Mouse (Mus musculus) heart, postnatal 36 days (tissue): ENCODE results near the gene Spag6. TPM values are rescaled to one million over a fixed set of nuclear protein-coding genes. Genes with fewer than 3 reads are reported as not detected.

Experiments
- DNase-seq, 2 experiments: peaks; one replicate each; pipeline ENCODE4 v3.0.0; 2021 to 2022
- intact Hi-C: fragments of 180-260 bp; cut with DNase I; formaldehyde crosslinking; loops from one replicate; pipeline ENCODE4 v1.15.1; 2025
- total RNA-seq, 2 experiments: library from RNA; stranded (reverse); gene quantifications; 2 replicates each; pipeline ENCODE4 v1.2.3; 2021

Gene Spag6
- total RNA-seq, 2 experiments from 2014 or later, result 0.47 TPM; not detected in 1

DNA sequence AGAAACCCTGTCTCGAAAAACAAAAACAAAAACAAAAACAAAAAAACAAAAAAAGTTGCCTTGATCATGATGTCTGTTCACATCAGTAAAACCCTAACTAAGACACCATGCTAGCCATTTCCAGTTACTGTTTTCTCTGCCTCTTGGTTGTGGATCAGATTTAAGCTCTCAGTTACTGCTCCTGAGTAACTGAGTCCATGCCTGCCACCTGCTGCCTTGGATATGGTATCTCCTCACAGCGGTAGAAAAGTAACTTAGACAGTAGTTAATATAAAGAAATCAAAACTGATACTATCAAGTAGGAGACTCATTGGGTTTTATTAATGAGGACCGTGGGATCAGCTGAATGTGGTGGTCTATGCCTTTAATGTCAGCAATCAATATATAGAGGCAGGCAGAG lies 20.5 kb downstream of the Spag6 start:
- DNase-seq, result no peak
- intact Hi-C loops, result no loop called here

DNA sequence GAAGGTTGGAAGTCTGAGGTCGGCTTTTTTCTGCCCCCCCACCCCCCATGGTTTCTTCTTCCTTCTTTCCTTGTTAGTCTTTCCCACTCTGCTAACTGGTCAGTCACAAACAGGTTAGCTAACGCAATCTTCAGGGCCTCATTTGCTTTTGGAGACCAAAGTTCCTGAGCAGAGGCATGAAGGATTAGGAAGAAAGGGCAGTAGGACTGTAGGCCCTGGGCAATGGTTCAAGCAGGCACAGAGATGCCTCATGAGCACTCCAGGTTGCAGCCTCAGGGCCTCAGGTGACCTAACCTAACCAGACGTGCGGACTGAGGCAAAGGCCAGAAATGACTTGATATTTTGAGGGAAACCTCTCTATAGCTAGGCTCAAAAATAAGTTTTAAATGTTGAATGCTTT lies 24.7 kb downstream of the Spag6 start:
- intact Hi-C loops, result no loop called here
- no peak for DNase-seq

DNA sequence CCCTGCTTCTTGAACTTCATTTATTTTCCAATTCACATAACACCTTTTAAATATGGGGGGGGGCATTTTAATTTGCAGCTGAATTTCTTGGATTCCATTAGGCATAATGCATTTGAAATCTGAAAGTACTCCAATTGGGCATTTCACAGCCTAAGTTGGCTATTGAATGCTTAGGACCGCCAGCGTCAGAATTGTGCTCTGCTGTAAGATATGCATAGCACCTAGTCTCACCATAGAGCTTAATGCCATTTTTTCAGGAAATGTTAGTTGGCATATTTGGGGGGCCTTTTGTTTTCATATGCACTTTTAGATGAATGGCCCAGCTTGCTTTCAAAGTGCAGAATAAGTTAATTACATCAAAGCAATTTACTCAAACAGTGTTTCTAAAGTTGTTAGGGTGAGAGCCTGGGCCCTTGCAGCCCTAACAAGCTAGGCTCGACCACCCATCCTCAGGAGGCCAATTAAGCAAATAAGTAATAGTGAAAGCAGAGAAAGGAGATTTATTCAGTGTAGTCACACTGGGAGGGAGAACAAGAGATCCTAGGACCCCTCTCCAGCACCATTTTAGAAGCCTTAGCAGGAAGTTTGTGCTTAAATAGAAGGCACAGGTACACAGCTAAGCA lies 28.5 kb downstream of the Spag6 start:
- DNase-seq, result no peak
- intact Hi-C loops, result no loop called here

DNA sequence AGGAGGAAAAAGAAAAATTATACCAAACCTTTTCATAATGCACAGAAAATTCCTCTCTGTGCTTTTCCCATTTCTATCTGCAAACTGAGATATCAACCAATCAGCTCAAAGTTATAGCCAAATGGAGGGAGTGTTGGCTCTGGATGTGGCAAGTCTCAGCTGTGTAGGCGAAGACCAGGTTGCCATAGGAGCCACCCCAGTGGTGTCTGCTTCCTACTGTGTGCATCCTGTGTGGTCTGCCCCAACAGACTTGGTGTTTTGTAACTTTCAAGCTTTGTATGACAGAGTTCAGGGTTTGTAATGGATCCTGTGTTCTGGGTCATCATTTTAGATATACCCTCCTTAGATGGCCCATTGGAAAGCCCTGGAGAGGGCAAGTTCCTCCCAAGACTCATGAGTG lies 30.6 kb downstream of the Spag6 start:
- intact Hi-C loops, result no loop called here
- no peak for DNase-seq

DNA sequence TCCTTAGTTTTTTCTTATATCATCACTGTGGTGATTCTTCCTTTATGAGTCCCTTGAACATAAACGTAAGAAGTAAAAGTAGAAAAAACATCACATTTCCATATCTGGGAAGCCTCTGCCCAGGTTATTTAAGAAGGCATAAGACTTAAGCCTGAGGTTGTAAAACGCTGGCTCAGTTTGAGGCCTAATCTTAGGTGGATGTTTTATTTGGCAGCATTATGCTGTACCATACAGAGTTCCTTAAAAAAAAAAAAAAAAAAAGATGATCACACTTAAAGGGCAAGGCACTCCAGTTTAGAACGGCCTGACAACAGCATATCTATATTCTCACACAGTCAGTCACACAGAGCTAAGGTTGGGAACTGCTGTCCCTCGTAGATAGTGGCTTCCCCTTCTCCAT lies 32.0 kb downstream of the Spag6 start:
- no peak for DNase-seq
- intact Hi-C loops, result no loop called here

- no peak for DNase-seq
- intact Hi-C loops, result no loop called here
Observed at GRCm38 (mm10) chr2:18731718-18732117, 37.9 kb downstream of the Spag6 start.

GRCm38 (mm10) chr2:18734394-18735127 lies 40.7 kb downstream of the Spag6 start:
- intact Hi-C loops, result no loop called here
- DNase-seq, result no peak

DNA sequence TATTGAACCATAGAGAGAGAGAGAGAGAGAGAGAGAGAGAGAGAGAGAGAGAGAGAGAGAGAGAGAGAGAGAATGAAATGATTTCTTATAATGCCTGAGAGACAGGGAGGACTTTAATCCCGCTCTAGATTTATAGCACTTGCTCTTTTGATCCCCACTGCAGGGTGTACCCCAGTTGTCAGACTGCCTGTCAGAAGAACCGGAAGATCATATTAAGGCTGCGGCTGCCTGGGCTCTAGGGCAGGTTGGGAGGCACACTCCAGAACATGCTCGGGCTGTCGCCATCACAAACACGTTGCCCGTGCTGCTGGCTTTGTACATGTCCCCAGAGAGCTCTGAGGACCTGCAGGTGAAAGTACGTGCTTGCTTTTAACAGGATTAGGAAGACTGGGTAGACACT lies 43.2 kb downstream of the Spag6 start:
- intact Hi-C loops, result no loop called here
- DNase-seq, result no peak

DNA sequence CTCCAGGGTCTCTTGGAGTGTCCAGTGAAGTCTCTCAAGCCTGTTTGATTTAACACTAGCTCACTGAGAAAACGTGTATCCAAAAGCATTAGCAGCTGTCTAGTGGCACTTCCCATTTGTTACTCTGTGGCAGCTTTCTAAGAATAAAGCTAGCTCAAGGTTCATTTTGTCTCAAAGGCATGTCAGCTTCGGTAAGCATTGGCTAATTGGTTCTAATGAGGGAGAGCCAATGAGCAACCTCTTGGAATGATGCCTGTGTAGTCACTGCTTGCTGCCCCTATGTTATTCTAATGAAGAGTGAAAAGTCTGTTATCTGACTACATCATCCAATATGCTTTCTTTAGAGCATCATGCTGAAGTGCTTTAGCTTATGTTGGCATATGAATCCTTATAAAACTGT lies 45.4 kb downstream of the Spag6 start:
- DNase-seq, result no peak
- intact Hi-C loops, result no loop called here

- intact Hi-C loops, result no loop called here
- no peak for DNase-seq
Observed at GRCm38 (mm10) chr2:18756144-18756543, 62.3 kb downstream of the Spag6 start.

GRCm38 (mm10) chr2:18764846-18765245 lies 71.0 kb downstream of the Spag6 start:
- no peak for DNase-seq
- intact Hi-C loops, result loop anchor here (2.0 to 5.0 kb wide), 5 partner anchors 178 to 738 kb away; partner anchors contain the start of genes 4930426L09Rik, Pip4k2a and Skida1

DNA sequence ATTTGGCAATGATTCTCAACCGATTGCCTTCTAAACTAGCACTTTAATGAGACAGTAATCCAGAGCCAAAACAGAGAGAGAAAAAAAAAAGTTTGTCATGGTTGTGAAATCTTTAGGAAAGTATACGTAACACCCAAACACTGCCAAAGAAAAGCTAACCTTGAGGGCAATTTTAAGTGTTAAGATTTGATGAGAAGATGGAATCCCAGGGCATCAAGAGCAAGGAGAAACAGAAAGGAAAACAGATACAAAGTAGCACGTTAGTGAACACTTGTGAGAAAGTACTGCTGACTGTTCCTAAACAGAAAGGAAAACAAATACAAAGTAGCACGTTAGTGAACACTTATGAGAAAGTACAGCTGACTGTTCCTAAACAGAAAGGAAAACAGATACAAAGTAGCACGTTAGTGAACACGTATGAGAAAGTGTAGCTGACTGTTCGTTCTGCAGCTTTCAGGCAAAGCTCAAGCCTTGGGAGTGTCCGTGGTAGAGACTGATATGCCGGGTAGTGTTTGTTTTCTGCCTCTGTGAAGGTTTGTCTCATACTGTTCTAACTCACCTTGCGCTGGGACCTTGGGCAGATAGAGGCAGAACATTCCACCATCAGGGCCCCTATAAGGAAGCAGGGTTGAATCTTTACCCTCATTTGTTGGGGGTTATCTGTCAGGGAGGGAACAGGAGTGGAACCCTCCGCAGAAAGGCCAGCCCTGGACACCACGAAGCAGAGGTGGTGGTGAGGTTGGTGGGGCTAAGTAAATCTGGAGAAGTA lies 71.8 kb downstream of the Spag6 start:
- DNase-seq, result peak; percentile 40 to 53

DNA sequence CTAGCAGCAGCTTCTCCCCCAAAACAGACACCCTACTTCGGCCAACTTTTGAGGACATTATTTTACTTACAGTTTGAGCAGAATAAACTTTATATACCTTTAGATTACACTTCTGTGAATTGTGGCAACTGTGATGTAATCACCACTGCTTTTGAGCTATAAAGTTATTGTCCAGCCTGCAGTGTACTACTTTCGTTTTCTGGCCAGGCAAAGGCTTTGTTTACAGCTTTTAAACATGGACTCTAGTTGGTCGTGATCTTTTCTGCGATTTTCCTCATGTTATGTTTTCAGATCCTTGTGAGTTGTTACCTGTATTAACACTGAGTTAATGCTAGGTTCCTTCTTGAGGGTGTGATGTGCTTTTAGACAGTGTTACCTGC lies 72.6 kb downstream of the Spag6 start:
- no peak for DNase-seq
- intact Hi-C loops, result loop anchor here (2.0 to 5.0 kb wide), 7 partner anchors 54 to 739 kb away; partner anchors contain the start of genes 4930426L09Rik, Bmi1, Pip4k2a and Skida1

More for the DNA sequence above, 71.8 kb downstream of the Spag6 start:
- intact Hi-C loops, result loop anchor here (2.0 to 5.0 kb wide), 8 partner anchors 55 to 738 kb away; partner anchors contain the start of genes 4930426L09Rik, Bmi1, Pip4k2a and Skida1

DNA sequence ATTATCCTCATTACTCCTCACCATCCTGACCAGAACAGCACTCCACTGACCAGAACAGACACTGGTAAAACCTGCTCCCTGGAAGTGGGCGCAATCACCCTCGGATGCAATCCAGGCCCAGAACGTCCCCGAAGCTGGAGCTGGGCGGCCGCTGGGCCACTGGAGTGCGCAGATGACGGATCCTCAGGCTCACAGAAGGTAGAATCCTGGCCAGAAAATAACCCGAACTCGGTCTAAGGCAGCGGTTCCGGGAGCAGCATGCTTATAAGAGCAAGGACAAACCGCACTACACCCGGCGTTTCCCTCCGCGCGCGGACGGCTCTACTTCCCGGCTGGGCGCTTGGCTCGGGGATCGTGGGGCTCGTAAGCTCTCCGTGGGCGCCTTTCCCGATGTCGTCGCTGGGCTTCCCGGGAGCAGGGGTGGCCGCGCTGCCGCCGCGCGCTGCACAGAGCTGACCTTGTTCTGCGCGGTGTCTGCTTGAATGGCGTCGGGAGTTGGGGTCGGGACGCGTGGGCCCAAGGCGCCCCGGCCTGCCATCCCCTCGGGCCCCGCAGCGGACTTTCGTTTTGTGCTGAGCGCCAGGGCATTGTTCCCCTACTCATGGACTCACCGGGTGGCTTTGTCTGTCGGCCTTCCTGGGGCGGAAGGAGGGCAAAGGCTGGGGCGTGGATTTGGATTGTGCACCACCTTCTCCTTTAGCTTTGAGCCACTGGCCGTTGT lies 73.1 kb downstream of the Spag6 start:
- intact Hi-C loops, result loop anchor here (1.0 to 5.0 kb wide), 8 partner anchors 54 to 740 kb away; partner anchors contain the start of genes 4930426L09Rik, Bmi1, Dnajc1 and Pip4k2a

DNA sequence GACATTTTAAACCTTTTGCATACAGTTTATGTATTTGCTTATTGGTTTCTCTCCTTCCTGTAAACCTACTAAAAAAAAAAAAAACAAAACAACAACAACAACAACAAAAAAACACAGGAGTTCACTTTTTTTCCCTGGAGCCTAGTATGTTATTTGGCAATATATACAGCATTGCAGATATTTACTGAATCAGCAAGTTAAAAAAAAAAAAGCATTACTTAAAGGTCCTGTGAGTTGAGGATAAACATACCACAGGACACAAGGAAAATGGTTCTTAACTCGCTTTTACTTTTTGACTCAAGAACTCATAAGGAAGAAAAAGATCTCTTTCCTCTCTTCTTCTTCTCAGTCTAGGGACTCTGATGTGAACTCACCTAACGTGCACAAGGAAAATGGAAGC lies 74.6 kb downstream of the Spag6 start:
- DNase-seq, result no peak
- intact Hi-C loops, result loop anchor here (5.0 kb wide), 4 partner anchors 229 to 741 kb away; partner anchors contain the start of genes 4930426L09Rik, Pip4k2a and Skida1

More for the DNA sequence above, 73.1 kb downstream of the Spag6 start:
- DNase-seq, result peak; percentile 87 to 92

DNA sequence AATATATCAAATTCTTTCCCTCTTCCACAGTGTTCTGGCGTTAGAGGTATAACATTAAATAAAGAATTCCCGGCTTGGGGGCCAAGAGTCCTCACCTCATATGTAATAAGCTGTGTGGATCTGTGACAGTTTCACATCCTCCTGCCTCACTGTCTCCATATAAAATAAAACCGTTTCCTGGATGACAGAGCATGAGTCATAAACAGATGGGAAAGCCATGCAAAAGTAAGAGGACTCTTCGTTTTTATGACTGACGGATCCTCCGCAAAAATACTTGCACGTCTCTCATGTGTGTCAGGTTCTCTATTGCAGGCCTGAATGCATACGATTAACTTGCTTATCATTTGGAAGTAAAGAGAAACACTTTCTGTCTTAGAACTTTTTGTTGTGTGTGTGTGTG lies 78.6 kb downstream of the Spag6 start:
- intact Hi-C loops, result no loop called here
- DNase-seq, result no peak

- DNase-seq, result no peak
- intact Hi-C loops, result no loop called here
Observed at GRCm38 (mm10) chr2:18774326-18774725, 80.5 kb downstream of the Spag6 start.

DNA sequence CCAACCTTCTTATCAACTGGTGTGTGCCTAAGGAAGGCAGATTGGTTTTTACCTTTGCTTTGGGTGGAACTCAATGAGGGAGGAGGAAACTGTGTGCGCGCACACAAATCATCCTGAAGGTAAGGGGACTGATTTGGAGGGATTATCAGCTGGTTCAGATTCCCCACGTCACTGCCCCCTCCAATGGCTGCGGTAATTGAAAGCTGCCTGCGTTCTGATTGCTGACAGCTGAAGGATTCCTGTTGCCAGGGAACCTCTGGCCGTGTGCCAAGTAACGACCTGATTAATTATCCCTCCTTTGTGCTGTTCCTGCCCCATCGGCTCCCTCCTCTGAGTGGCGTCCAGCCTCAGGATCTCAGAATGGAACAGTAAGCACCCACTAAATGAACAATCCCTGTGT lies 84.4 kb downstream of the Spag6 start:
- intact Hi-C loops, result no loop called here
- peak; percentile 22 to 34 for DNase-seq

DNA sequence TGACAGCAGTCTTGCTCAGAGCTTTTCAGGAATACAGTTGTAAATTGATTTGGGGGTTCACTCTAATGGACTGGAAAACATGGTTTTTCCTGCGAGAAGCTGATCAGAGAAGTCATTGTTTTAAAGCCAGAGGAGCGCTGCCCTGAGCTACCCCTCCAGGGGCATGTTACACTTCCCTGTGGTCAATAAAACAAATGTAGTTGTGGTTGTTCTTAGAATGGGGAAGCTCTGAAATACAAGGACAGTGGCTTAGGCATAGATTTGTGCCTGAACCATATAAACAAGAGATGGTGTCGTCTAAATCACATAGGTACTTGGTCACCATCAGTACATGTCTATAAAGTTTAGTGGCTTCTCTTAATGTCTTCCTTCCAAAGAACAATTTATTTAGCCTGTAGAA lies 86.0 kb downstream of the Spag6 start:
- intact Hi-C loops, result no loop called here
- DNase-seq, result no peak

- intact Hi-C loops, result no loop called here
- DNase-seq, result no peak
Observed at GRCm38 (mm10) chr2:18781296-18781695, 87.5 kb downstream of the Spag6 start.
